Mouse (Mus musculus) cerebellum, adult 2 months (tissue): ENCODE measurements at regions not wholly inside any gene's neighbourhood (a gene's known extent, or its start where the extent isn't known, plus 50 kb on each side); places are given as distances from the start of the nearest gene placed in this dataset.

Source experiments
- DNase-seq, 2 experiments: peaks; one replicate each; pipeline ENCODE4 v3.0.0; 2021
- H3K27ac ChIP-seq: fragments of 200-500 bp; 2 replicates; pipeline ENCODE4 v1.5.1; 2012; ENCODE audit warnings: low read length, control low read depth, inconsistent platforms; ENCODE audit not compliant: insufficient read depth
- H3K27me3 ChIP-seq: fragments of 200-500 bp; 2 replicates; pipeline ENCODE4 v1.6.1; 2012; ENCODE audit warnings: inconsistent platforms, mild to moderate bottlenecking, low read length, moderate library complexity; ENCODE audit not compliant: control insufficient read depth, insufficient read depth
- H3K4me1 ChIP-seq: fragments of 200-500 bp; 2 replicates; pipeline ENCODE4 v1.6.1; 2011; ENCODE audit warnings: low read length; ENCODE audit not compliant: control insufficient read depth, insufficient read depth
- H3K4me3 ChIP-seq: fragments of 200-500 bp; replicated peaks from 2 replicates; pipeline ENCODE3; 2011; ENCODE audit warnings: mild to moderate bottlenecking, low read depth, low read length, control low read depth; ENCODE audit not compliant: insufficient read depth
- CTCF ChIP-seq: fragments of 200-500 bp; IDR thresholded peaks from 2 replicates; pipeline ENCODE4 v1.5.1; 2011; ENCODE audit warnings: low read depth, mild to moderate bottlenecking, control low read depth, low read length, moderate library complexity, borderline replicate concordance; ENCODE audit not compliant: insufficient read depth
- POLR2A ChIP-seq: fragments of 200-500 bp; IDR thresholded peaks from 2 replicates; pipeline ENCODE4 v1.6.1; 2011; ENCODE audit warnings: low read length, control low read depth, borderline replicate concordance; ENCODE audit not compliant: insufficient read depth
- WGBS: fragments of 180-500 bp; shearing (Covaris S2); methylation state at CpG from one replicate; pipeline ENCODE4 v1.1.7; 2018; 5-methylcytosine and 5-hydroxymethylcytosine counted together

GRCm38 (mm10) chr6:117542431-117542830 lies 298.5 kb upstream of the Zfp637 start:
- Histone ChIP-seq H3K4me3 (no peak overlapping the region), H3K27me3 (no peaks in the 10 kb centered on the region), H3K4me1 (no peaks in the 10 kb centered on the region), H3K27ac (no peak overlapping the region)
- WGBS = 70% methylated on average over 3 of the region's 3 CpGs
- DNase-seq = no peak
- TF ChIP-seq POLR2A = no peak
- TF ChIP-seq CTCF = no peak

GRCm38 (mm10) chr6:117544276-117545196 lies 296.4 kb upstream of the Zfp637 start:
- WGBS = 83% methylated on average over 11 of the region's 11 CpGs
- DNase-seq = no peak
- TF ChIP-seq POLR2A (no peak), CTCF (no peak)
- H3K4me1 ChIP-seq = no peaks in the 10 kb centered on the region
- H3K27me3 ChIP-seq = no peaks in the 10 kb centered on the region
- H3K4me3 ChIP-seq = no peak overlapping the region
- H3K27ac ChIP-seq = no peak overlapping the region

GRCm38 (mm10) chr6:117550930-117551329 lies 290.1 kb upstream of the Zfp637 start:
- Histone ChIP-seq H3K27me3 (no peaks in the 10 kb centered on the region; the same call in 1 of the 2 replicates), H3K27ac (no peak overlapping the region), H3K4me1 (no peaks in the 10 kb centered on the region), H3K4me3 (no peak overlapping the region)
- WGBS = 89% methylated on average over 7 of the region's 7 CpGs
- DNase-seq = no peak
- no peak for TF ChIP-seq POLR2A
- no peak for TF ChIP-seq CTCF

GRCm38 (mm10) chr6:117552006-117552667 lies 288.8 kb upstream of the Zfp637 start:
- 21% methylated on average over 6 of the region's 6 CpGs for WGBS
- no peak overlapping the region for H3K27ac ChIP-seq
- no peak for DNase-seq

GRCm38 (mm10) chr6:117563159-117563558 lies 277.8 kb upstream of the Zfp637 start:
- DNase-seq = no peak
- TF ChIP-seq CTCF (no peak), POLR2A (no peak)

More at GRCm38 (mm10) chr6:117552006-117552667, 288.8 kb upstream of the Zfp637 start:
- Histone ChIP-seq H3K4me1 (no peaks in the 10 kb centered on the region), H3K27me3 (no peaks in the 10 kb centered on the region; the same call in 1 of the 2 replicates), H3K4me3 (no peak overlapping the region)
- TF ChIP-seq POLR2A = no peak

GRCm38 (mm10) chr6:117563704-117564103 lies 277.3 kb upstream of the Zfp637 start:
- WGBS = 79% methylated on average over 1 of the region's 1 CpGs
- TF ChIP-seq POLR2A (no peak), CTCF (no peak)
- H3K27ac ChIP-seq = no peak overlapping the region
- H3K4me3 ChIP-seq = no peak overlapping the region
- no peak for DNase-seq
- no peaks in the 10 kb centered on the region for H3K4me1 ChIP-seq
- no peaks in the 10 kb centered on the region for H3K27me3 ChIP-seq

More at GRCm38 (mm10) chr6:117563159-117563558, 277.8 kb upstream of the Zfp637 start:
- WGBS = 63% methylated on average over 6 of the region's 6 CpGs
- no peak overlapping the region for H3K27ac ChIP-seq
- no peaks in the 10 kb centered on the region for H3K27me3 ChIP-seq
- H3K4me1 ChIP-seq = no peaks in the 10 kb centered on the region
- H3K4me3 ChIP-seq = no peak overlapping the region

GRCm38 (mm10) chr6:117566786-117567185 lies 274.2 kb upstream of the Zfp637 start:
- Histone ChIP-seq H3K4me1 (no peaks in the 10 kb centered on the region), H3K27me3 (no peaks in the 10 kb centered on the region), H3K27ac (no peak overlapping the region), H3K4me3 (no peak overlapping the region)
- no peak for DNase-seq
- TF ChIP-seq CTCF (no peak), POLR2A (no peak)
- WGBS = 79% methylated on average over 6 of the region's 6 CpGs
